9 mouse cellular contexts compared by ENCODE assay signal in the genomic region with DNA sequence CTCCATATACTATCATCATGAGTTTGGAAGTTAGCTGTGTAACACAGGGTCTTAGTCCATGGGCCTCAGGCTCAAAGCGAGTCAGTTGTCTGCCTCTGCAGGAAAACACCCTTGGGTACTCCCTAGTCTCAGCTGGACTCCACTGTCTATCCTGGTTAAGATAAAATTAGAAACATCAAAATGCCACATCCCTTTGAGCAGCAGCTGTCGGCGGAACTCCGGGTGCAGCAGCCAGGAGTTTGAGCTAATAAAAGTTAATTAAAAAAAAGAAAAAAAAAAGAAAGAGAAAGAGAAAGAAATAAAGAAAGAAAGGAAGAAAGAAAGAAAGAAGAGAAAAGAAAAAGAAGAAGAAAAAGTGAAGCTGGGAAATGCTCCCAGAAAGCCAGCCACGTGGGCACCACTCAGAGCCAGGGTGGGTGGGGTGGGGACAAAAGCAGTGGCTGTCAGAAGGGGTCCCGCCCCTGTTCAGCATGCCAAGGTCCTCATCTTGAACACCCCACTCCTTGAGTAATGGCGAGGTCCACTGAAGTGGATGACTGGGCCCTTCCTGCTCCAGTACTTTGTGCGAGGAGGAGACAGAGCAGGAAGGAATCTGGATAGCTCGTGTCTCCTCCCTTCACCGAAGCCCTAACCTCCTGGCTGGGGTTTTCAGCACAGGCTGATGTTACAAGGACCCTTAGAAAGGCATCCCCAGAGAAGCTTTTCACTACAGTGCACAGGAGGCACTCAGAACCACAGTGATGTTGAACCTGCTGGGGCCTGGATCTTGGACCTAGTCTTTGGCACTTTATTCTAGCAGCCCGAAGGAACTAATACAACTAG. TPM values are rescaled to one million over a fixed set of nuclear protein-coding genes. Genes with fewer than 3 reads are reported as not detected.
DNase-seq lines count a peak whose midpoint lies in the region; ATAC-seq and TF ChIP-seq lines count a peak whose summit lies in the region.
"Had no signal": no experiment of that assay in that cellular context is flagged by ENCODE, and none has a peak within 500 bp of the region (broad histone marks: within the 10 kb centered on the region; RNA-seq: fewer than 3 reads in every experiment).

No protein-coding gene starts in this region.

- no peak overlapping the region for H3K4me3 ChIP-seq in hindbrain, embryonic 16.5 days (ENCODE audit: low read length)
- H3K4me3 ChIP-seq in hindbrain, embryonic 11.5 days (ENCODE audit: low read depth, low read length), result no peak overlapping the region
- H3K4me3 ChIP-seq in testis, adult 2 months (ENCODE audit: control insufficient read depth, low read depth, low read length), result no peak overlapping the region
- H3K4me3 ChIP-seq in lung, embryonic 14.5 days (ENCODE audit: low read depth, low read length), result no peak overlapping the region

- no peak for TF ChIP-seq CTCF in testis, adult 2 months (IDR thresholded peaks at IDR 0.05; ENCODE audit: control insufficient read depth, insufficient read depth, insufficient replicate concordance, low read depth, low read length)
- no peak for TF ChIP-seq CTCF in lung, embryonic 14.5 days (IDR thresholded peaks at IDR 0.05; ENCODE audit: low read depth)

- no peak for DNase-seq in hindbrain, embryonic 11.5 days (ENCODE audit: low spot score)
- no peak for DNase-seq in testis, postnatal 14 days (ENCODE audit: low spot score)
- DNase-seq in lung, embryonic 14.5 days, result peak; percentile 41
- DNase-seq in thymus, postnatal 36 days, result no peak
- no peak for DNase-seq in spleen, postnatal 10 days (ENCODE audit: low spot score in 2 of 2)
- DNase-seq: kidney, adult 9 months; right cerebral cortex, postnatal 25 days had no signal

- no peaks in the 10 kb centered on the region for H3K27me3 ChIP-seq in hindbrain, embryonic 16.5 days (replicated peaks; ENCODE audit: control insufficient read depth, insufficient read depth, low read length)
- H3K27me3 ChIP-seq in hindbrain, embryonic 11.5 days (ENCODE audit: control insufficient read depth, insufficient read depth, low read length), result no peaks in the 10 kb centered on the region
- H3K27me3 ChIP-seq in testis, adult 2 months (ENCODE audit: control insufficient read depth, insufficient read depth, low read length), result no peaks in the 10 kb centered on the region
- no peaks in the 10 kb centered on the region for H3K27me3 ChIP-seq in lung, embryonic 14.5 days (ENCODE audit: insufficient read depth, low read length)

- H3K27ac ChIP-seq in hindbrain, embryonic 16.5 days (ENCODE audit: low read depth, low read length), result peak overlapping the region; percentile 45
- no peak overlapping the region for H3K27ac ChIP-seq in hindbrain, embryonic 11.5 days (ENCODE audit: low read depth, low read length)
- H3K27ac ChIP-seq in testis, adult 2 months (ENCODE audit: control insufficient read depth, insufficient read depth, low read depth, low read length), result peak overlapping the region; percentile 30
- peak overlapping the region; percentile 30; the same call in 1 of the 2 replicates for H3K27ac ChIP-seq in lung, embryonic 14.5 days (ENCODE audit: low read depth)

- no peaks in the 10 kb centered on the region for H3K36me3 ChIP-seq in hindbrain, embryonic 16.5 days (ENCODE audit: control insufficient read depth, insufficient read depth, low read length)
- no peaks in the 10 kb centered on the region for H3K36me3 ChIP-seq in hindbrain, embryonic 11.5 days (ENCODE audit: control insufficient read depth, insufficient read depth, low read length)
- H3K36me3 ChIP-seq in testis, adult 2 months (ENCODE audit: control insufficient read depth, insufficient read depth, low read length), result no peaks in the 10 kb centered on the region
- no peaks in the 10 kb centered on the region for H3K36me3 ChIP-seq in lung, embryonic 14.5 days (ENCODE audit: insufficient read depth)

- no peak overlapping the region for H3K4me2 ChIP-seq in hindbrain, embryonic 16.5 days (ENCODE audit: low read length)
- no peak overlapping the region for H3K4me2 ChIP-seq in hindbrain, embryonic 11.5 days (replicated peaks; ENCODE audit: low read depth, low read length)
- H3K4me2 ChIP-seq in lung, embryonic 14.5 days, result no peak overlapping the region

- no peak for ATAC-seq in hindbrain, embryonic 16.5 days
- no peak for ATAC-seq in hindbrain, embryonic 11.5 days (ENCODE audit: low FRiP score)
- ATAC-seq in lung, embryonic 14.5 days (ENCODE audit: insufficient read depth), result no peak

- H3K4me1 ChIP-seq in hindbrain, embryonic 16.5 days (ENCODE audit: control insufficient read depth, insufficient read depth, low read depth, low read length), result peaks cover 38% of the 10 kb centered on the region
- no peaks in the 10 kb centered on the region for H3K4me1 ChIP-seq in hindbrain, embryonic 11.5 days (replicated peaks; ENCODE audit: control insufficient read depth, insufficient read depth, low read length)
- H3K4me1 ChIP-seq in testis, adult 2 months (ENCODE audit: control insufficient read depth, insufficient read depth, low read length), result peaks cover 5% of the 10 kb centered on the region
- H3K4me1 ChIP-seq in lung, embryonic 14.5 days (ENCODE audit: insufficient read depth), result peaks cover 36% of the 10 kb centered on the region

- H3K9ac ChIP-seq in hindbrain, embryonic 16.5 days (ENCODE audit: low read depth, low read length), result no peak overlapping the region
- H3K9ac ChIP-seq in hindbrain, embryonic 11.5 days (ENCODE audit: low read depth, low read length), result no peak overlapping the region
- no peak overlapping the region; the same call in 1 of the 2 replicates for H3K9ac ChIP-seq in lung, embryonic 14.5 days

- no peak for TF ChIP-seq POLR2A in testis, adult 2 months (IDR thresholded peaks at IDR 0.05; ENCODE audit: control insufficient read depth, low read depth, low read length)

- no peaks in the 10 kb centered on the region for H3K9me3 ChIP-seq in hindbrain, embryonic 16.5 days (ENCODE audit: control insufficient read depth, low read length)
- H3K9me3 ChIP-seq in hindbrain, embryonic 11.5 days (ENCODE audit: control insufficient read depth, low read length), result no peaks in the 10 kb centered on the region
- no peaks in the 10 kb centered on the region for H3K9me3 ChIP-seq in lung, embryonic 14.5 days (ENCODE audit: low read depth, low read length)

- 49% methylated on average over 11 of the region's 11 CpGs for WGBS in hindbrain, embryonic 16.5 days
- WGBS in hindbrain, embryonic 11.5 days, result 64% methylated on average over 11 of the region's 11 CpGs
- WGBS in lung, embryonic 14.5 days, result 49% methylated on average over 11 of the region's 11 CpGs

RNA-seq across cellular contexts. Expression of a gene that starts 6.1 kb away (rescaled TPM):
- polyA plus RNA-seq in hindbrain, embryonic 16.5 days (2015; fragmentation: Nextera tagmentation; extraction: Ambion mirVana), result 8.4 and 9.7 TPM in 2 replicates
- polyA plus RNA-seq in hindbrain, embryonic 11.5 days (2014; fragmentation: Nextera tagmentation; extraction: Ambion mirVana), result 16.2 and 16.7 TPM in 2 replicates
- polyA plus RNA-seq in testis, adult 2 months (2012; rRNA removed), result 6.8 and 8.0 TPM in 2 replicates
- polyA plus RNA-seq in lung, embryonic 14.5 days (2014; fragmentation: Nextera tagmentation; extraction: Ambion mirVana), result 14.1 and 16.4 TPM in 2 replicates

RNA-seq across cellular contexts. Expression of a gene that starts 6.2 kb away (rescaled TPM):
- polyA plus RNA-seq in hindbrain, embryonic 16.5 days (2015; fragmentation: Nextera tagmentation; extraction: Ambion mirVana), result 26.4 and 26.7 TPM in 2 replicates
- polyA plus RNA-seq in hindbrain, embryonic 11.5 days (2014; fragmentation: Nextera tagmentation; extraction: Ambion mirVana), result 38.8 and 43.5 TPM in 2 replicates
- 5.2 and 8.6 TPM in 2 replicates for polyA plus RNA-seq in testis, adult 2 months (2012; rRNA removed)
- polyA plus RNA-seq in lung, embryonic 14.5 days (2014; fragmentation: Nextera tagmentation; extraction: Ambion mirVana), result 42.7 and 42.8 TPM in 2 replicates
